Comparison of ENCODE assay signal across 9 mouse cellular contexts in the genomic region with DNA sequence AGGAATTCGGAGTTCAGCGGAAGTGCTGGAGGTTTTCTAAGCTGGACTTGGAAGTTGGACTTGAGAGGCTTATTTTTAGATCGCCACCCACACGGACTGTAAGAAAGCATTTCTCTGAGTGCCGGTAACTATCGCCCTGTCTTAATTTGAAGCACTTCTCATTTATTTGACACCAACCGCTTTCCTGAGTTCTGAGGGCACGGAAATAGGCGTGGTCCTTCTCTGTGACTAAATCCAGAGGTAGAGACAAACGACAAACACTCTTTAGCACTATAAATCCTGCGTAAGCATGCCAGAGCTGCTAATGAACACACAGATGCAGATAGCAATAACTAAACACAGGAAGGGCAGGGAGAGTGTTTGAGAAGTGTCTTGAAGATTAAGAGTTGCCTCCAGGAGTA.
A peak's percentile ranks its signal among the peaks of the same experiment; 100 is the strongest.
DNase-seq lines count a peak whose midpoint lies in the region; ATAC-seq lines count a peak whose summit lies in the region.
"Had no signal": no experiment of that assay in that cellular context is flagged by ENCODE, and none has a peak within 500 bp of the region (broad histone marks: within the 10 kb centered on the region; RNA-seq: fewer than 3 reads in every experiment).

No protein-coding gene starts in this region.

- peak; percentile 12 for DNase-seq in left cerebral cortex, adult 11 months (ENCODE audit: low spot score)
- DNase-seq in left cerebral cortex, postnatal 10 days (ENCODE audit: extremely low spot score in 1 of 2, low spot score in 2 of 2): no peak
- DNase-seq in intestine, embryonic 14.5 days (ENCODE audit: low spot score): no peak
- no peak for DNase-seq in layer of hippocampus, adult 9-10 months (ENCODE audit: low spot score)
- DNase-seq in ovary, postnatal 36 days (ENCODE audit: low spot score): no peak
- DNase-seq: gastrocnemius, postnatal 10 days had no signal

- H3K9ac ChIP-seq in heart, embryonic 13.5 days: peak overlapping the region; percentile 58
- no peak overlapping the region for H3K9ac ChIP-seq in intestine, embryonic 14.5 days (ENCODE audit: low read length)
- H3K9ac ChIP-seq: midbrain, embryonic 12.5 days had no signal

- no peaks in the 10 kb centered on the region for H3K9me3 ChIP-seq in heart, embryonic 13.5 days
- no peaks in the 10 kb centered on the region for H3K9me3 ChIP-seq in intestine, embryonic 14.5 days (ENCODE audit: control insufficient read depth, low read length)
- H3K9me3 ChIP-seq: midbrain, embryonic 12.5 days had no signal

- H3K4me1 ChIP-seq in heart, embryonic 13.5 days: peaks cover 59% of the 10 kb centered on the region
- H3K4me1 ChIP-seq in intestine, embryonic 14.5 days (replicated peaks; ENCODE audit: control insufficient read depth, insufficient read depth, low read length): peaks cover 9% of the 10 kb centered on the region

- peak; percentile 42; the same call in 1 of the 2 replicates for ATAC-seq in heart, embryonic 13.5 days (ENCODE audit: extremely low read depth, insufficient number of reproducible peaks, low FRiP score, low TSS enrichment)
- ATAC-seq in intestine, embryonic 14.5 days (replicated peaks; ENCODE audit: low FRiP score, low TSS enrichment, low read depth): no peak
- peak; percentile 86 for ATAC-seq in megakaryocyte progenitor cell, adult 5-6 weeks (replicated peaks; ENCODE audit: poor library complexity)

- intact Hi-C loops in left cerebral cortex, postnatal 10 days (cut with DNase I): no loop called here

- H3K4me2 ChIP-seq in heart, embryonic 13.5 days: peak overlapping the region; percentile 51
- peak overlapping the region; percentile 39; the same call in 1 of the 2 replicates for H3K4me2 ChIP-seq in intestine, embryonic 14.5 days (ENCODE audit: low read length)
- H3K4me2 ChIP-seq: midbrain, embryonic 12.5 days had no signal

- no peak overlapping the region for H3K4me3 ChIP-seq in heart, embryonic 13.5 days
- no peak overlapping the region for H3K4me3 ChIP-seq in intestine, embryonic 14.5 days (ENCODE audit: low read depth, low read length)
- H3K4me3 ChIP-seq: midbrain, embryonic 12.5 days had no signal

- no peaks in the 10 kb centered on the region for H3K36me3 ChIP-seq in heart, embryonic 13.5 days
- H3K36me3 ChIP-seq in intestine, embryonic 14.5 days (ENCODE audit: control insufficient read depth, insufficient read depth, low read length): no peaks in the 10 kb centered on the region
- H3K36me3 ChIP-seq: midbrain, embryonic 12.5 days had no signal

- peak overlapping the region; percentile 92 for H3K27ac ChIP-seq in heart, embryonic 13.5 days (replicated peaks)
- peak overlapping the region; percentile 64 for H3K27ac ChIP-seq in intestine, embryonic 14.5 days (ENCODE audit: low read depth)
- H3K27ac ChIP-seq: midbrain, embryonic 12.5 days had no signal

- WGBS in heart, embryonic 13.5 days: 19% methylated on average over 11 of the region's 11 CpGs
- WGBS in intestine, embryonic 14.5 days: 15% methylated on average over 11 of the region's 11 CpGs

- no peaks in the 10 kb centered on the region for H3K27me3 ChIP-seq in heart, embryonic 13.5 days (replicated peaks)
- no peaks in the 10 kb centered on the region for H3K27me3 ChIP-seq in intestine, embryonic 14.5 days (replicated peaks; ENCODE audit: control insufficient read depth, insufficient read depth, low read length)
- H3K27me3 ChIP-seq: midbrain, embryonic 12.5 days had no signal
